Mouse (Mus musculus) kidney, adult 2 months (tissue): ENCODE measurements around the gene Mrgprg. TPM values are rescaled to one million over a fixed set of nuclear protein-coding genes. Genes with fewer than 3 reads are reported as not detected.
A peak's percentile ranks its signal among the peaks of the same experiment; 100 is the strongest.

Experiments used
- DNase-seq: peaks from one replicate; pipeline ENCODE4 v3.0.0; 2021
- H3K27ac ChIP-seq: fragments of 200-500 bp; 2 replicates; pipeline ENCODE4 v1.5.1; 2012; ENCODE audit warnings: low read depth, low read length, control low read depth, inconsistent platforms; ENCODE audit not compliant: insufficient read depth
- H3K27me3 ChIP-seq: fragments of 200-500 bp; replicated peaks from 2 replicates; pipeline ENCODE4 v1.6.1; 2012; ENCODE audit warnings: mild to moderate bottlenecking, moderate library complexity, low read length, inconsistent platforms; ENCODE audit not compliant: control insufficient read depth, insufficient read depth
- H3K36me3 ChIP-seq: fragments of 200-500 bp; 2 replicates; pipeline ENCODE4 v1.6.1; 2012; ENCODE audit warnings: mild to moderate bottlenecking, moderate library complexity, low read length, inconsistent platforms; ENCODE audit not compliant: control insufficient read depth, insufficient read depth
- H3K4me1 ChIP-seq: fragments of 200-500 bp; 2 replicates; pipeline ENCODE4 v1.6.1; 2011; ENCODE audit warnings: low read length; ENCODE audit not compliant: control insufficient read depth, insufficient read depth
- H3K4me3 ChIP-seq: fragments of 200-500 bp; 2 replicates; pipeline ENCODE4 v1.5.1; 2011; ENCODE audit warnings: mild to moderate bottlenecking, low read depth, low read length, control low read depth; ENCODE audit not compliant: insufficient read depth
- CTCF ChIP-seq: fragments of 200-500 bp; conservative IDR thresholded peaks from 2 replicates; pipeline ENCODE4 v1.5.1; 2011; ENCODE audit warnings: low read depth, mild to moderate bottlenecking, control low read depth, low read length, moderate library complexity, mixed read lengths; ENCODE audit not compliant: insufficient read depth, insufficient read length
- POLR2A ChIP-seq: fragments of 200-500 bp; IDR thresholded peaks from one replicate; pipeline ENCODE4 v1.6.1; 2011; ENCODE audit warnings: low read depth, low read length, control low read depth
- WGBS: fragments of 180-500 bp; shearing (Covaris S2); methylation state at CpG from one replicate; pipeline ENCODE4 v1.1.7; 2018; 5-methylcytosine and 5-hydroxymethylcytosine counted together
- polyA plus RNA-seq: library from polyadenylated mRNA; depleted of rRNA; stranded (reverse); fragments of >200 nt; gene quantifications from 2 replicates; pipeline ENCODE4 v1.2.3, GENCODE M21; 2012; rRNA removed

Mrgprg gene
- 0.33 and 1.1 TPM in 2 replicates for polyA plus RNA-seq

DNA sequence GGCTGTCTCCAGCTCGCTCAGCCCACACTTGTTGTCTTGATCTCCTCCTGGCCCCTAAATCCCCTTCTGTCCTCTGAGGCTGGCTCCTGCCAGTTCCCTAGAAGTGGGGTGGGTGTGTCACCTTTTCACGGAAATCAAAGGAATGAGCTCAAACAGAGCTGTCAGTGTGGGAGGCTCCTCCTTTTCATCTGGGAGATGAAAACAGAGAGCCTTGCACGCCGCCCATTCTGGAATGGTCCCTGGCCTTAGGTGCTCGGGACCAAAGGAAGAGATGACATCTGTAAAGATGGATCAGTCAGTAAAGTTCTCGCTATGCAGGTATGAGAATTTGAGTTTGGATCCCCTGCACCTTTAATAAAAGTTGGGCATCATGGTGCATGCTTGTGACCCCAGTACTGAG lies at the start of gene Mrgprg:
Gene Mrgprg, minus strand, starts transcription at position 101 of the 400 bp plus-strand sequence.
- Histone ChIP-seq H3K4me1 (no peaks in the 10 kb centered on the region), H3K27ac (no peak within 1 kb of the TSS), H3K4me3 (no peak within 1 kb of the TSS), H3K27me3 (no peaks in the 10 kb centered on the region), H3K36me3 (no peaks in the 10 kb centered on the region)
- TF ChIP-seq POLR2A (no peak), CTCF (no peak)
- 49% methylated on average over 6 of the region's 6 CpGs for WGBS
- DNase-seq = no peak

DNA sequence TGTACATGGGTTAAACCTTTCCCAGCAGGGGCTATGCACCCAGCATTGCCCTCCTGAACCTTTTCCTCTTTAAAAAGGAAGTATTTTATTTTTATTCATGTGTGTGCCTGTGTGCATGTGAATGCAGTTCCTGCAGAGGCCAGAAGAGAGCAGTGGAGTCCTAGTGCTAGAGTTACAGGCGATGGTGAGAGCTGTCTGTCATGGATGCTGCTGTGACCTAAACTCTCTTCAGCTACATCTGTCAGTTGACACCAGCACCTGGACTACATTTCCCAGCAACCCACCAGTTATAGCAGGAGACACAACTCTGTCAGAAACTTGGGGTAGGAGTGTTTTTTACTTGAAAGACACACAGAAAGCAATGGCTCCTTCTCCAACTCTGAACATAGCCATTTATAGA lies 42.1 kb upstream of the Mrgprg start:
- DNase-seq = no peak
- H3K36me3 ChIP-seq = no peaks in the 10 kb centered on the region
- WGBS = 65% methylated on average over 1 of the region's 1 CpGs
- H3K27me3 ChIP-seq = no peaks in the 10 kb centered on the region
- no peaks in the 10 kb centered on the region for H3K4me1 ChIP-seq
- H3K4me3 ChIP-seq = no peak overlapping the region
- H3K27ac ChIP-seq = no peak overlapping the region
- TF ChIP-seq POLR2A = no peak
- peak; percentile 62 for TF ChIP-seq CTCF

DNA sequence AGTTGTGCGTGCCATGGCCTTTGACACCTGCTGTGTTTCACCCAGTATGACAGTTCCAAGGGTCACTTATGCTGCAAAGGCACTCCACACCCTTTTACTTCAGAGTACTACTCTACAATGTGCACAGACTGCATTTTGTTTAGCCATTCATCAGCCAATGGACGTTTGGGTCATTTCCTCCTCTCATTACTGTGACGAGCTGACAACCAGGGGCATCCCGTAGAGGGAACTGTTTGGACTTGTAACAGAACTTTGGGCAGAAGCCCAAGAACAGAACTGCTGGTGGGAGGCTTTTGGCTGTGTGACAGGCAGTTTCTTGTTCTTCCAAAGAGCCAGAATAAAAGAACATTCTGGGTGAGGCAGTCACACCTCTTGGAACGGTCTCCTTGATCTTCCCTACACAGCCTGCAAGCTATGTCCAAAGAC lies 38.4 kb upstream of the Mrgprg start:
- H3K36me3 ChIP-seq = peaks cover 2% of the 10 kb centered on the region; the same call in 1 of the 2 replicates
- H3K27ac ChIP-seq = no peak overlapping the region
- H3K4me1 ChIP-seq = no peaks in the 10 kb centered on the region
- TF ChIP-seq CTCF (no peak), POLR2A (no peak)
- H3K27me3 ChIP-seq = no peaks in the 10 kb centered on the region
- WGBS = 37% methylated on average over 5 of the region's 5 CpGs
- DNase-seq = peak; percentile 62
- no peak overlapping the region for H3K4me3 ChIP-seq

DNA sequence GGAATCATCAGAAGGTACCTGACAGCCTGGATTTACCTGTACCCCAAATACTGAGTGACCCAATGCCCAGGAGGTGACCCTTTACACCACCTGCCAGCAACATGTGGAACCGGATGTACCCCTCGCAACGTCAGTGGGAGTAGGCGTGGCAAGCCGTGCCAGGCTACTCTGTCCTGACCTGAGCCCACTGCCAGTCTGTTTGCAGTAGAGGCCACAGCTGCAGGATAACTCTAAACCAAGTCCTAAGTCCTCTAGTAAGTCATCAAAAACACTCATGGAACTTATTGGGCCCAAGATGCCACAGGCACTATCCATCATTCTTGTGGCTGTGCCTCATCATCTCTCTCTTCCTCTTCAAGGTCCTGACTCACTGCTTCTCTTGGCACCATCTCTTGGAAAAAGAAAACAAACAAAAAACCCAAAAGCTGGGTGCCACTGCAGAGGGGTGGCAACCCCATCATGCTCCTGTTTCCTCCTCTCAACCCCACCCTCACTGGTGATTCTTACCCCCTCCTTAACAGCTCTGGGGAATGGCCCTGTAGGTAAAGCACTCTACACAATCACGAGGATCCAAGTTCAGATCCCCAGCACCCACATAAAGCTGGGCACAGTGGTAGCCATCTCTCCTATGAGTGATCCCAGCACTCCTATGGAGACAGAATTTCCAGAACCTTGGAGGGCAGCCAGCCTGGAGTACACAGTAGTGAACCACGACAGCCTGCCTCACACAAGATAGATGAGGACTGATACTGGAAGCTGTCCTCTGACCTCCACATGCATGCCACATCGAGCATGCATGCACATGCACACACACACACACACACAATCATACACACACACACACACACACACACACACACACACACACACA lies 34.6 kb upstream of the Mrgprg start:
- TF ChIP-seq POLR2A (no peak), CTCF (no peak)
- no peak for DNase-seq
- Histone ChIP-seq H3K27ac (no peak overlapping the region), H3K36me3 (peaks cover 3% of the 10 kb centered on the region; the same call in 1 of the 2 replicates), H3K27me3 (no peaks in the 10 kb centered on the region), H3K4me3 (no peak overlapping the region), H3K4me1 (no peaks in the 10 kb centered on the region)
- WGBS = 79% methylated on average over 8 of the region's 8 CpGs

DNA sequence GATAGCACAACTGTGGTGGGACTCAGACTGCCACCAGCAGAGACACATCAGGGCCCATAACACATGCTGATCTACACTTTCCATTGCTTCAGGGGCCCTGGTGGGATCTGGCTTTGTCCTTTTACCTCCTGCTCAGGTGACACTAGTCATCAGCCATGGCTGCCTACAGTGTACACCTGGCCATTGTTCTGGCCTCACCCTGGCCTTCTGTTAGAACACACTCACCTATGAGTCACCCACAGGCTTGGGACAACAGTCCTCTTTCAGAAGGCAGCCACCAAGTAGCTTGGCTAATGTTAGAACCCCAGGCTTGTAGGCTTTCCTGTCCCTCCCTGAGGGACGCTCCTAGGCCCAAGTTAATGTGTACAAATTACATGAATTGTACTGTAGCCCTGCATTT lies 34.0 kb upstream of the Mrgprg start:
- no peak overlapping the region for H3K4me3 ChIP-seq
- WGBS = 82% methylated on average over 1 of the region's 1 CpGs
- no peaks in the 10 kb centered on the region for H3K27me3 ChIP-seq
- peaks cover 3% of the 10 kb centered on the region; the same call in 1 of the 2 replicates for H3K36me3 ChIP-seq
- H3K27ac ChIP-seq = no peak overlapping the region
- no peaks in the 10 kb centered on the region for H3K4me1 ChIP-seq
- TF ChIP-seq POLR2A (no peak), CTCF (no peak)
- DNase-seq = no peak

DNA sequence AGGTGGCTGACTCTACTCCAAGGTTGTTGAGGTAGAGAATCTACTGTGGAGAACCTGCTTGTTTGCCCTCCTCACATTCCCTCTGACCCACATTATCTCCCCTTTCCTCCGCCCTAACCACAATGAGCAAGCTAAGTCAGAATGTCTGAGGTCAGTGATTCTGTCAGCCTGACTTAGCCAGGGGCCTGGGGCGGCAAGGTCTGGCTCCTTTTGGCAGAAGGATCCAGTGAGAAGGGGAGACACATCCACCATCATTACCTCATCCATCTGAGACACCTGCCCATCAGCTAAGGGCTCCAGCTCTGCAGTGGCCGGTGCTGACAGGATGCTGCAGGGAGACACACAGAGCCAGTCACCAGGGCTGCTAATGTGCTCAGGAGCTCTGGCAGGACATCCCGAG lies 32.0 kb upstream of the Mrgprg start:
- peaks cover 3% of the 10 kb centered on the region; the same call in 1 of the 2 replicates for H3K36me3 ChIP-seq

DNA sequence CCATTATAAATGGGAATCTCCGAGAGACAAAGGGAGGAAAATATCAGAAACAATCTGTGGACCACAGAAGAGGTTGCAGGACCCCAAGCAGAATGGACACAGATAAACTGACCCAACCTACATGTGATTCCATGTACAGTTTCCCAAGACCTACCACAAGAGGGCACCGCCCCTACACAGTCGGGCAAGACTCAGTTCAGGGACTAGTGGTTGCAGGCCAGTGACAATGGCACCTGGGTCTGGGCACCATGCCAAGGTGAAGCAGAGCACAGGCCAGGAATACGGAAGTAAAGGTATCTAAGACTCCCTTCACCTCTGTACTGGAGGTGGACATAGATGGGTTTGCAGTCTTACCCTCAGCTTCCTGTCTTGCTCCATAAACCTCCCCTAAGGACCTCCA lies 26.3 kb upstream of the Mrgprg start:
- Histone ChIP-seq H3K27ac (no peak overlapping the region), H3K27me3 (no peaks in the 10 kb centered on the region), H3K36me3 (no peaks in the 10 kb centered on the region), H3K4me3 (no peak overlapping the region), H3K4me1 (peaks cover 8% of the 10 kb centered on the region)
- WGBS = 41% methylated on average over 4 of the region's 4 CpGs
- TF ChIP-seq CTCF (peak; percentile 74), POLR2A (no peak)
- DNase-seq = peak; percentile 87

More for the DNA sequence above, 32.0 kb upstream of the Mrgprg start:
- 93% methylated on average over 4 of the region's 4 CpGs for WGBS
- TF ChIP-seq POLR2A (no peak), CTCF (no peak)
- Histone ChIP-seq H3K27me3 (no peaks in the 10 kb centered on the region), H3K4me3 (no peak overlapping the region), H3K27ac (no peak overlapping the region), H3K4me1 (no peaks in the 10 kb centered on the region)
- DNase-seq = no peak
